Mouse (Mus musculus) forebrain, embryonic 16.5 days (tissue): ENCODE measurements around the gene Adcyap1r1. TPM values are rescaled to one million over a fixed set of nuclear protein-coding genes. Genes with fewer than 3 reads are reported as not detected.
A peak's percentile ranks its signal among the peaks of the same experiment; 100 is the strongest.

Experiments
- ATAC-seq: fragments of 200-750 bp; cut with Nextera tagmentation; 2 replicates; pipeline ENCODE4 v1.8.0; 2017; ENCODE audit warnings: mild to moderate bottlenecking, moderate library complexity
- H3K27ac ChIP-seq: fragments of 300-500 bp; sonication (generic); 2 replicates; pipeline ENCODE4 v1.5.1; 2014; ENCODE audit warnings: low read length, control low read depth
- H3K27me3 ChIP-seq: fragments of 300-500 bp; sonication (generic); replicated peaks from 2 replicates; pipeline ENCODE4 v1.6.1; 2014; ENCODE audit warnings: low read length; ENCODE audit not compliant: control insufficient read depth, insufficient read depth
- H3K36me3 ChIP-seq: fragments of 300-500 bp; sonication (generic); 2 replicates; pipeline ENCODE4 v1.6.1; 2014; ENCODE audit not compliant: control insufficient read depth, insufficient read depth
- H3K4me1 ChIP-seq: fragments of 300-500 bp; sonication (generic); replicated peaks from 2 replicates; pipeline ENCODE4 v1.6.1; 2014; ENCODE audit warnings: low read length; ENCODE audit not compliant: control insufficient read depth, insufficient read depth
- H3K4me2 ChIP-seq: fragments of 300-500 bp; sonication (generic); 2 replicates; pipeline ENCODE4 v1.6.1; 2014; ENCODE audit warnings: mild to moderate bottlenecking, low read length, control low read depth
- H3K4me3 ChIP-seq: fragments of 300-500 bp; sonication (generic); replicated peaks from 2 replicates; pipeline ENCODE4 v1.5.1; 2014; ENCODE audit warnings: mild to moderate bottlenecking, low read length, control low read depth
- H3K9ac ChIP-seq: fragments of 300-500 bp; sonication (generic); replicated peaks from 2 replicates; pipeline ENCODE4 v1.6.1; 2014; ENCODE audit warnings: low read depth, low read length, control low read depth
- H3K9me3 ChIP-seq: fragments of 300-500 bp; sonication (generic); 2 replicates; pipeline ENCODE4 v1.6.1; 2016; ENCODE audit warnings: low read length; ENCODE audit not compliant: control insufficient read depth
- WGBS: fragments of 180-500 bp; shearing (Covaris S2); extraction: QIAGEN DNeasy Blood & Tissue Kit; methylation state at CpG from one replicate; pipeline ENCODE4 v1.1.7; 2014; 5-methylcytosine and 5-hydroxymethylcytosine counted together
- polyA plus RNA-seq: library from polyadenylated mRNA; unstranded; fragments of >200 nt; fragmentation: Nextera tagmentation; extraction: Ambion mirVana; gene quantifications from 2 replicates; pipeline ENCODE4 v1.2.1, GENCODE M21; 2015

The Adcyap1r1 gene
- polyA plus RNA-seq, result 33.8 and 37.9 TPM in 2 replicates

DNA sequence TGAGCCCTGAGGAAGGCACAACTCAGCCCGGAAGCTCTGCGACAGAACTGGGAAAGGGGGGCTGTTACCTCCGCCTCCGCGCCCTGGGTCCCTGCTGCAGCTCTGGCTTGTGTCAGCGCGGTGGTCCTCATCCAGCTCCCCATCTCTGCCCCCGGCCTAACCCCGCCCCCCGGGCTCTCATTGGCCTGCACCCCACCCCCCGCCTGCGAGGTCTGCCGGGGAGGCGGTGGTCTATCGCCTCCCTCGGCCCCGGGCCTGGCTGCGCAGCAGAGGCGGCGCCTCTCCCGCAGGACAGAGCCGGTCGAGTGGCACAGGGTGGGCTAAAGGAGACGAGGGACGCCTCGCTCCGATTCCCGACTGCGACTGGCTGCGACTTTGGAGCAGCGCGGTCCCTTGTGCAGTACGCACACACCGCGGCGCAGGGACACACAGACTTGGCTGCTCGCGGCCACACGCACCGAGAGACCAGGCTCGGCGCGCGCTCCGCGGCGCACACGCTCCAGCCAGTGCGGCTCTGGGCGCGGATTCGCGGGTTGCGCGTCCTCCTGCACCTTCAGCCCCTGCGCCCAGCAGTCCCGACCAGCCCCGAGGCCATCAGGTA, at the start of gene Adcyap1r1:
Gene Adcyap1r1 (plus strand): TSS at position 208 of the 601 bp plus-strand sequence.
- peak; percentile 86 for ATAC-seq
- Histone ChIP-seq H3K4me2 (peak within 1 kb of the TSS; percentile 87), H3K4me1 (peaks cover 39% of the 10 kb centered on the region), H3K9ac (peak within 1 kb of the TSS; percentile 92), H3K9me3 (no peaks in the 10 kb centered on the region), H3K4me3 (peak within 1 kb of the TSS; percentile 79), H3K27me3 (no peaks in the 10 kb centered on the region), H3K27ac (peak within 1 kb of the TSS; percentile 82), H3K36me3 (no peaks in the 10 kb centered on the region)
- under 1% methylated on average over 56 of the region's 58 CpGs for WGBS

DNA sequence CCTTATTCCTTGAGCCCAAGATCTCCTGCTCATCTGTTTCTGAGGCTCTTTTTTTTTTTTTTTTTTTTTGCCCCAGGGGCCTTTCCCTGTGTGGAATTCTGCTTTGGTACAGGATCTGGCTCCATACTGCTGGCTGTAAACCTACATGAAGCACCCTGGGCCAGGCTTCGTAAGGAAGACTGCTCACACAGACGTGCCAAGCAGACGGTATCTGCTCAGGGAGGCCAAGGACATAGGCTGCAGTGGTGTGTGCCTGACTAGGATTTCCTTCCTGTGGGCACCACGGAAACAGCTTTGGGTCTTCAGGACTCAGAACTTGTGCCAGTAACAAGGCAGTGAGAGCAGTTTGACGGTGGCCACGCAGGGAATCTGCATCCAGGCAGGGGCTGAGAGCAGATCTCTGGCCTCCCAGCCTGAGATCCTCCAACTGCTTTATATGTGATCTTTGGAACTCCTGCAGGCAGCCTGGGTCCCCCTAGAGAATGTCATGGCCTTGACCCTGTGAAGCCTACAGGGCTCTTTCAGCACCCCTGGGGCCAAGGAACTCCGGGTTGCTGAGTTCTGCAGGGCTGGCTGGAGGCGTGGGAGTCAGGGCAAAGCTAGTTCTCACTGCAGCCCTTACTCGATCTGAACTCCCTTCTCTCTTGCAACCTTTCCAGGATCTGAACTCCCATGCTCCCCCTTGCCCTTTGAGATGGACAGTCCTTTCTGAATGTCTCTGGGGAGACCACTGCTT, 49.6 kb upstream of the Adcyap1r1 start:
- 0 out of 2 replicates have a peak overlapping the region, but pooled peaks have one; percentile 13 for H3K27ac ChIP-seq
- H3K4me2 ChIP-seq, result no peak overlapping the region
- H3K9ac ChIP-seq, result 0 out of 2 replicates have a peak overlapping the region, but pooled peaks have one; percentile 14
- WGBS, result 66% methylated on average over 9 of the region's 9 CpGs
- no peaks in the 10 kb centered on the region for H3K9me3 ChIP-seq
- no peaks in the 10 kb centered on the region for H3K27me3 ChIP-seq
- no peak overlapping the region for H3K4me3 ChIP-seq
- no peak for ATAC-seq
- no peaks in the 10 kb centered on the region for H3K36me3 ChIP-seq
- peaks cover 36% of the 10 kb centered on the region for H3K4me1 ChIP-seq

DNA sequence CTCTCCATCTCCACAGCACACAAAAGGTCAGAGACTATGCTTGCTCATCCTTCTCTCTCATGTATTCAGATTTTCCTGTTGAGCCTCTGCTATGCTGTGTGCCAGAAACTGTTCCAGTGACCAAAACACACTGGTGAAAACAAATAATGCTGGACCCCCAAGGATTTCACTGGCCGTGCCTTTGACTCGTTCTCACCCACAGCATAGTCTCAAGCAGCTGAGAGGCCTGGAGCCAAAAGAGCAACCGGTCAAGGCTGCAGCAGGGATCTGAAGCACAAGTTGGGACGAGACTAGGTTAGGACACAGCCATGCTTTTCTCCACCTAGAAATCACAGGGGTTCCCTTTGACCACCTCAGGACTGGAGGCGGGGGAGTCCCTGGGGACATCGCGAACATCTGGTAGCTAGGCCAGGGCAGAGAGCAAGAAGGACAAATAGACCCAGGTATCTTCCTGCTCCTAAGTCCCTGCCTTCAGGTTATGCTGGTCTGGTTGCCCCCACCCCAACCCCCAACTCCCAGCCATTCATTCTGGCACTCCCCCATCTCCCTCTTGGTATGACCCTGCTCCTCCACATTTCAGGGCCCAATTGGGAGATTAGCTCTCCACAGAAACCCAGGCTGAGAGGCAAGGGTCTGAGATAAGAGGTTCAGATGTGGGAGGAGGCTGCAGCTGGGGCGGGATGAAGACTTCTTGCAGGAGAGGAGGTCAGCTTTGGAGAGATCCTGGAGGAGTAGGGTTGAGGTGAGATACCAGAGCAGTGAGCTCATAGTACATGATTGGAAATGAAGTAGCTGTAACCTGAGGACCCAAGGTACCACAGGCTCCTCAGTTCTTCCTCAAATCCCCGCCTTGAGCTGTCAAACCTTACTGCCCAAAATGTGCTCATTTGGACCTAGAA, 48.1 kb upstream of the Adcyap1r1 start:
- Histone ChIP-seq H3K27me3 (no peaks in the 10 kb centered on the region), H3K36me3 (no peaks in the 10 kb centered on the region)
- no peak for ATAC-seq

DNA sequence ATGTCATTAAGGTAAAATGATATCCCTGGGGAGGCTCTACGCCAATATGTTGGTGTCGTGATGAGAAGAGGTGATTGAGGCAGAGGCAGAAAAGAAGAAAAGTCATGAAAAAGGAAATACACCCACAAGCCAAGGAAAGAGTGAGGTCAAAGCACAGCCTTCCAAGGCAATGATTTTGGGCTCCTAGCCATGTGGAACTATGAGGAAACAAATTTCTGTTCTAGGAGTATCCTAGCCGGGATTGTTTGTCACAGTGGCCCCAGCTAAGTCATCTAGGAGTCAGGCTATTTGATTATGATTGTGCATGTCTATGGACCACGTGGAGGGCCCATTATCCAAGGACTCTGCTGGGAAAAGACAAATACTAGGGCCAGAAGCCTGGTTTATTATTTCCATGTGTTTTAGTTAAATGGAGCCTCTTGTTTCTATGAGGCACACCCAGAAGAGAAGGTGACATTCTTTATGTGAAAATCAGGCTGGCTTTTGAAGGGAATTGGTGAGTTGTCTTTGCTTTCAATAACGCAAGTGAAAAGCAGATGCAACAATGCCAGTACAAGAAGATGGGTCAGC, 47.3 kb upstream of the Adcyap1r1 start:
- WGBS, result 88% methylated on average over 5 of the region's 5 CpGs

More for the DNA sequence above, 48.1 kb upstream of the Adcyap1r1 start:
- H3K4me2 ChIP-seq, result no peak overlapping the region
- WGBS, result 79% methylated on average over 9 of the region's 9 CpGs
- H3K9me3 ChIP-seq, result no peaks in the 10 kb centered on the region
- no peak overlapping the region for H3K27ac ChIP-seq
- no peak overlapping the region for H3K9ac ChIP-seq
- H3K4me3 ChIP-seq, result no peak overlapping the region
- H3K4me1 ChIP-seq, result peaks cover 34% of the 10 kb centered on the region

DNA sequence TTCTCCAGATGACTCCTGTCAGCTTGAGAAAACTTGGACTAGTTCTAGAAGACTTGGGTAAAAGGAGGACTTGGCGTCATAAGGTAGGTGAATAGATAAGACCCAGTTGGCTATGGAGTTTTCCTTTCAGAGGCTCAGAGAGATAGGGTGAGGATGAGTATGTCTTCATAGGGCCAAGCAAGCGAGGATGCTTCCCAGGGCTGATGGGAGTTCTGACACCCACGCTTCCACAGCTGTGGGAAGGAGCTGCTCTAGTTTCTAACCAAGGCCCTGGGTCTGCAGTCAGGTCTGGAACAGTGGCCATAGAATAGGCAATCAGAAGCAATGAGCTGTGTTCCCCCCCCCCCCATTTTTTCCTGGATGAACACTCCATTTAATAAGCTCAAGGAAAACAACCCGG, 44.4 kb upstream of the Adcyap1r1 start:
- Histone ChIP-seq H3K27ac (no peak overlapping the region), H3K9ac (no peak overlapping the region), H3K27me3 (no peaks in the 10 kb centered on the region), H3K4me2 (no peak overlapping the region), H3K36me3 (no peaks in the 10 kb centered on the region), H3K4me3 (no peak overlapping the region), H3K4me1 (peaks cover 5% of the 10 kb centered on the region), H3K9me3 (no peaks in the 10 kb centered on the region)
- WGBS, result 94% methylated on average over 4 of the region's 4 CpGs
- no peak for ATAC-seq

More for the DNA sequence above, 47.3 kb upstream of the Adcyap1r1 start:
- Histone ChIP-seq H3K4me1 (peaks cover 26% of the 10 kb centered on the region), H3K4me2 (no peak overlapping the region), H3K9ac (no peak overlapping the region), H3K4me3 (no peak overlapping the region), H3K27ac (no peak overlapping the region), H3K27me3 (no peaks in the 10 kb centered on the region), H3K9me3 (no peaks in the 10 kb centered on the region), H3K36me3 (no peaks in the 10 kb centered on the region)
- no peak for ATAC-seq

DNA sequence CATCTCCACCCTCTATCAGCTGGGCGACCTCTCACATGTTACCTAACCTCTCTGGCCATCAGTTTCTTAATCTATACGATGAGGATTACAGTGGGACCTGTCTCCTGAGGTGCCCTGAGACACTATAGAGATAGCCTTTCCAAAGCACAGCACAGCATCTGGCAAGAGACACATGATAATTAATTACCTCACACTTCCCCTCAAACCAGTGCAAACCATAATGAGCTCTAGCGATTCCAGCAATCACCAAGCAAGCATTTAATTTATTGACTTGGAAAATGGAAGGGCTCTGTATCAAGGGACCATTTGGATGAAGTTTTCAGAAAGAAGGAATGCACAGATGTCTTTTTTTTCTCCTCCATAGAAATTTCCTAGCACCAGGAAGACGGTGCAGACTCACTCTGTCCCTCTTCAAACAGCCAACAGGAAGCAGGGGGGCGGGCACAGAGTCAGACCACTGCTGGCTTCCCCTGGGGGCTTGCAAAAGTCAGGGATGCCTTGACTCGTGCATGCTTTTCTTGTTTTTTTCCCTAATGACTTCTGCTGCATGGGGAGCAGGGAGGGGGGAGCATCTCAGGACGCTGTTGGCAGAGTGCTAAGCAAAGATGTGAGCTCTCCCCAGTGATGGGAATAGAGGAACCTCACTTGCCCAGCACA, 41.5 kb upstream of the Adcyap1r1 start:
- Histone ChIP-seq H3K4me1 (0 out of 2 replicates have a peak, but pooled peaks cover 5% of the 10 kb centered on the region), H3K27me3 (no peaks in the 10 kb centered on the region), H3K9me3 (no peaks in the 10 kb centered on the region), H3K4me2 (no peak overlapping the region), H3K9ac (no peak overlapping the region), H3K4me3 (no peak overlapping the region), H3K27ac (no peak overlapping the region), H3K36me3 (no peaks in the 10 kb centered on the region)
- 43% methylated on average over 7 of the region's 7 CpGs for WGBS
- ATAC-seq, result peak; percentile 51

DNA sequence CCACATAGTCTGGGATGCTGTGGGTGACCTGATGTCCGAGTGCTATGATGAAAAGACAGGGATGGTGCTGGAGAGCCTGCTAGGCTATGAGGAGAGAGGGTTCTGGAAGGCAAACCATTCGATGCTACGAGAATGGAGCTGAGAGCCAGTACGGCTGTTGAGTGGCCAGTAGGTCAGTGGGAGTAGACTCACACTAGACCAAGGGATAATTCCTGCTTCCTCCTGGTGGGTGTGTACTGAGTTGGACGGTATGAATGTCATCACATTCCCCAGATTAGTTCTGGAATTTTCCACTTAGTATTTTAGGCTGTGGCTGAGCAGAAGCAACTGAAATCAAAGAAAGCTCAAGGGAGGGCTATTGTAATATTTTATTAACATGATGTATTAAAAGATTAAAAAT, 40.8 kb upstream of the Adcyap1r1 start:
- H3K4me1 ChIP-seq, result 0 out of 2 replicates have a peak, but pooled peaks cover 5% of the 10 kb centered on the region
- no peak overlapping the region for H3K27ac ChIP-seq
- ATAC-seq, result no peak
- H3K4me2 ChIP-seq, result no peak overlapping the region
- 82% methylated on average over 5 of the region's 5 CpGs for WGBS
- H3K9me3 ChIP-seq, result no peaks in the 10 kb centered on the region
- no peak overlapping the region for H3K4me3 ChIP-seq
- no peak overlapping the region for H3K9ac ChIP-seq
- no peaks in the 10 kb centered on the region for H3K27me3 ChIP-seq
- H3K36me3 ChIP-seq, result no peaks in the 10 kb centered on the region

DNA sequence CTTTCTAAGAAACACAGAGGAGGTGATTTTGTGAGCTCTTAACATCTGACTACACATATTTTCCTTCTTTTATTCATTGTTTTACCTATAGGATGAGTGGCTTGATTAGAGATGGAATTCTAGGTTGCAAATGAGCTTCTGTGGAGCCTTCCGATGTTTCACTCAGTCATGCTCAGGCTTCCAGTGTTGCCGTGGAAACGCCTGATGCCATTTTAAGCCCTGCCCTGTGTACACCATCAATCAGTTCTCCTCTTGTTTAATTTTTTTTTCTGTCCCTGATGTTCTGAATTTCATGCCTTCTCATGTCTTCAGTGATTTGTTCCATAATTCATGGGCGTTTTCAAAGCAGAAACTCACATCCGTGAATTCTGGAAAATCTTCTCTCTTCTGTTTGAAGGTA, 35.6 kb upstream of the Adcyap1r1 start:
- WGBS, result 65% methylated on average over 5 of the region's 5 CpGs
- H3K27ac ChIP-seq, result no peak overlapping the region
- H3K36me3 ChIP-seq, result no peaks in the 10 kb centered on the region
- no peaks in the 10 kb centered on the region for H3K27me3 ChIP-seq
- no peak overlapping the region for H3K4me3 ChIP-seq
- peak; percentile 51; the same call in 1 of the 2 replicates for ATAC-seq
- H3K9me3 ChIP-seq, result no peaks in the 10 kb centered on the region
- no peak overlapping the region for H3K9ac ChIP-seq
- peaks cover 11% of the 10 kb centered on the region for H3K4me1 ChIP-seq
- H3K4me2 ChIP-seq, result no peak overlapping the region
